12 mouse cellular contexts compared by ENCODE assay signal in the genomic region with DNA sequence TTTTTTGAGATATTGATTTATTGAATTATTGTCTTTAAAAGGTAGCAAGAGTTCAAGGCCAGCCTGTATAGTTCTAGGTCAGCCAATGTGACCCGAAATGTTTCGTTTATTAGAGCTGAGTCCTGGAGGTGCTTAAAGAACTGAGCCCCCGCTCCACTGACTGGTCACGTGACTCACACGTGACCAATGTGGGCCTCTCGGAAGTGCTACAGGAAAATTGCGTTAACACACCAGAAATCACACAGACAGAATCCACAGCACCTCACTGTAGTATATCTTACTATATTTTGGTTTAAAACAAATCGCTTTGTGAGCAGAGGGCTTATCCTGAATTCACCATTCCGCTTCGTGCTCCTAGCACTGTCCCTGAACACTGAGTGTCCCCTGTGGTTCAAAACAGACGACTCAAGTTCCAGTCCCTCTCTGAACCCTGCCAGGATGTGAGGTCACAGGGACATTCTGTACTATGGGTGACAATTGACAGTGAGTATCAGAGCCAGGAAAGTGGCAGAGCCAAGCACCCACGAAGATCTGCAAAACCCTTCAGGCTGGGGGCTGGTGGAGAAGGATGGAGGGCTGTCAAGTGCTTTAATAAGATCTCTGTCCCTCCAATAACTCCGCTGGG. TPM values are rescaled to one million over a fixed set of nuclear protein-coding genes. Genes with fewer than 3 reads are reported as not detected.
DNase-seq lines count a peak whose midpoint lies in the region; ATAC-seq and TF ChIP-seq lines count a peak whose summit lies in the region.
"Had no signal": no experiment of that assay in that cellular context is flagged by ENCODE, and none has a peak within 500 bp of the region (broad histone marks: within the 10 kb centered on the region; RNA-seq: fewer than 3 reads in every experiment).

No protein-coding gene starts in this region.

- no peak overlapping the region for H3K27ac ChIP-seq in heart, embryonic 12.5 days (ENCODE audit: poor library complexity, severe bottlenecking)
- no peak overlapping the region for H3K27ac ChIP-seq in brown adipose tissue, adult 24 weeks (replicated peaks; ENCODE audit: low read depth, low read length)
- peak overlapping the region; percentile 83 for H3K27ac ChIP-seq in forebrain, postnatal 0 days (ENCODE audit: low read depth, low read length)
- H3K27ac ChIP-seq in midbrain, embryonic 14.5 days (replicated peaks; ENCODE audit: low read depth, low read length): peak overlapping the region; percentile 78; the same call in 1 of the 2 replicates

- H3K9ac ChIP-seq in heart, embryonic 12.5 days: no peak overlapping the region
- peak overlapping the region; percentile 82 for H3K9ac ChIP-seq in forebrain, postnatal 0 days
- peak overlapping the region; percentile 65 for H3K9ac ChIP-seq in midbrain, embryonic 14.5 days (replicated peaks; ENCODE audit: low read length)
- H3K9ac ChIP-seq: lung, embryonic 14.5 days had no signal

- WGBS in heart, embryonic 12.5 days: 71% methylated on average over 13 of the region's 13 CpGs
- 37% methylated on average over 13 of the region's 13 CpGs for WGBS in forebrain, postnatal 0 days
- 67% methylated on average over 13 of the region's 13 CpGs for WGBS in midbrain, embryonic 14.5 days

- peaks cover 21% of the 10 kb centered on the region for H3K27me3 ChIP-seq in heart, embryonic 12.5 days (replicated peaks)
- no peaks in the 10 kb centered on the region for H3K27me3 ChIP-seq in forebrain, postnatal 0 days (ENCODE audit: insufficient read depth, low read length)
- H3K27me3 ChIP-seq in midbrain, embryonic 14.5 days (ENCODE audit: control insufficient read depth, insufficient read depth, low read length): no peaks in the 10 kb centered on the region

- H3K9me3 ChIP-seq in heart, embryonic 12.5 days (replicated peaks): no peaks in the 10 kb centered on the region
- no peaks in the 10 kb centered on the region for H3K9me3 ChIP-seq in forebrain, postnatal 0 days (ENCODE audit: low read length)
- H3K9me3 ChIP-seq in midbrain, embryonic 14.5 days (ENCODE audit: control insufficient read depth, low read length): no peaks in the 10 kb centered on the region

- TF ChIP-seq CTCF in forebrain, postnatal 0 days (IDR thresholded peaks at IDR 0.05; ENCODE audit: low read depth): no peak

- no peak for ATAC-seq in heart, embryonic 12.5 days (ENCODE audit: insufficient number of reproducible peaks, low FRiP score)
- no peak for ATAC-seq in forebrain, postnatal 0 days
- ATAC-seq in midbrain, embryonic 14.5 days (ENCODE audit: low FRiP score, low TSS enrichment): no peak

- H3K4me1 ChIP-seq in heart, embryonic 12.5 days (replicated peaks): peaks cover 24% of the 10 kb centered on the region; the same call in 1 of the 2 replicates
- H3K4me1 ChIP-seq in brown adipose tissue, adult 24 weeks (ENCODE audit: control insufficient read depth, insufficient read depth, insufficient read length, low read length): no peaks in the 10 kb centered on the region
- peaks cover 8% of the 10 kb centered on the region; the same call in 1 of the 2 replicates for H3K4me1 ChIP-seq in forebrain, postnatal 0 days (ENCODE audit: insufficient read depth)
- H3K4me1 ChIP-seq in midbrain, embryonic 14.5 days (ENCODE audit: control insufficient read depth, insufficient read depth, low read length): peaks cover 36% of the 10 kb centered on the region

- peak overlapping the region; percentile 100; the same call in 1 of the 2 replicates for H3K4me2 ChIP-seq in heart, embryonic 12.5 days
- peak overlapping the region; percentile 94 for H3K4me2 ChIP-seq in forebrain, postnatal 0 days (ENCODE audit: low read depth)
- peak overlapping the region; percentile 98 for H3K4me2 ChIP-seq in midbrain, embryonic 14.5 days (ENCODE audit: low read length)

- no peaks in the 10 kb centered on the region for H3K36me3 ChIP-seq in heart, embryonic 12.5 days
- peaks cover 12% of the 10 kb centered on the region; the same call in 1 of the 2 replicates for H3K36me3 ChIP-seq in forebrain, postnatal 0 days (ENCODE audit: insufficient read depth)
- no peaks in the 10 kb centered on the region; the same call in 1 of the 2 replicates for H3K36me3 ChIP-seq in midbrain, embryonic 14.5 days (ENCODE audit: control insufficient read depth, insufficient read depth, low read length)

- no peak overlapping the region for H3K4me3 ChIP-seq in heart, embryonic 12.5 days
- 0 out of 2 replicates have a peak overlapping the region, but pooled peaks have one; percentile 13 for H3K4me3 ChIP-seq in brown adipose tissue, adult 24 weeks (ENCODE audit: insufficient read depth, low read depth, low read length)
- H3K4me3 ChIP-seq in forebrain, postnatal 0 days (ENCODE audit: low read depth, low read length): peak overlapping the region; percentile 58
- H3K4me3 ChIP-seq in midbrain, embryonic 14.5 days (replicated peaks; ENCODE audit: low read depth, low read length): peak overlapping the region; percentile 62

- DNase-seq in heart, adult 18-20 months: no peak
- peak; percentile 67 for DNase-seq in forebrain, postnatal 0 days
- peak; percentile 37 for DNase-seq in midbrain, embryonic 14.5 days
- DNase-seq in urinary bladder, adult 18-20 months (ENCODE audit: low spot score in 2 of 2): no peak
- no peak for DNase-seq in urinary bladder, postnatal 10 days (ENCODE audit: low spot score)
- no peak for DNase-seq in lung, postnatal 14 days
- DNase-seq: adrenal gland, adult 2 months; heart, postnatal 4 days; lung, embryonic 14.5 days had no signal

RNA-seq across cellular contexts. Expression of gene Bcat1, which starts 29.6 kb away (rescaled TPM):
- polyA plus RNA-seq in heart, embryonic 12.5 days (2016; fragmentation: Nextera tagmentation; extraction: Ambion mirVana): 11.1 and 11.2 TPM in 2 replicates
- total RNA-seq in heart, adult 18-20 months (2021): 1 to 10 TPM in 1 of 2 experiments, under 1 TPM in 1; 0.46 to 1.1 TPM
- 0.48 and 0.96 TPM in 2 replicates for polyA plus RNA-seq in brown adipose tissue, adult 24 weeks (2012; ENCODE audit: insufficient read depth, insufficient read length, missing spikeins)
- 97.5 and 97.9 TPM in 2 replicates for total RNA-seq in forebrain, postnatal 0 days (2014; rRNA removed)
- 50.7 and 51.5 TPM in 2 replicates for polyA plus RNA-seq in forebrain, postnatal 0 days (2015; fragmentation: Nextera tagmentation; extraction: Ambion mirVana)
- 94.4 and 117 TPM in 2 replicates for polyA plus RNA-seq in midbrain, embryonic 14.5 days (2014; fragmentation: Nextera tagmentation; extraction: Ambion mirVana)
- total RNA-seq: neutrophil, adult 5-6 weeks had no signal

Comparison
In these comparisons a context has a peak if more than half of its experiments do, and no peak if none do; other contexts are left out.
1. H3K27ac ChIP-seq: peak in forebrain, postnatal 0 days (single experiment) and midbrain, embryonic 14.5 days (single experiment); none in heart, embryonic 12.5 days (single experiment) and brown adipose tissue, adult 24 weeks (single experiment).
2. DNase-seq: peak in forebrain, postnatal 0 days (single experiment) and midbrain, embryonic 14.5 days (single experiment); none in heart, adult 18-20 months (0 of 2), urinary bladder, adult 18-20 months (0 of 2), urinary bladder, postnatal 10 days (single experiment) and lung, postnatal 14 days (single experiment).
3. Peak in every context shown above with its lines, with median percentiles within 50 percentile points of each other: H3K4me2 ChIP-seq.